Mouse (Mus musculus): Measurements from ENCODE around the gene Pkp3. TPM values are rescaled to one million over a fixed set of nuclear protein-coding genes. Genes with fewer than 3 reads are reported as not detected.

Pkp3 gene
- polyA plus RNA-seq (2014; fragmentation: Illumina TruSeq; extraction: RNeasy Lipid Tissue Mini Kit (QIAGEN cat#74804); ENCODE audit: low read depth, low replicate concordance): not detected

DNA sequence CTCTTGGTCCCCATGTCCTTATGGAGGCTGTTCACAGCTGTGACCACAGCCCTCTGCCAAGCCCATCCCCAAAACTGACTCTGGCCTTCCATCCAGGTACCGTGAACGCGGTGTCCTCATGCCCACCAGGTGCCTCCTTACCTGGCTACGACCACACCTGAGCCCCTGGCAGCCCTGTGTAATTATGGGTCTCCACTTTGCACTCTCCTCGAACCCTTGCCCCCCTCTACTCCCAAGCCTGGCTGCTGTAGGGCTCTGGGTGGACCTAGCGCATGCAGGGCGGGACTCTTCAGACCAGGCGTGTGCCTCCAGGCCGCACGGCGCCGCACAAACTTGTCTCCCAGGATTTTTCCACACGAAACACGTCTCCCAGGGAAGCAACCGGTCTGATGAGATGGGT is at the start of gene Pkp3:
Gene Pkp3 (plus strand): TSS at position 378 of the 400 bp plus-strand sequence.

DNA sequence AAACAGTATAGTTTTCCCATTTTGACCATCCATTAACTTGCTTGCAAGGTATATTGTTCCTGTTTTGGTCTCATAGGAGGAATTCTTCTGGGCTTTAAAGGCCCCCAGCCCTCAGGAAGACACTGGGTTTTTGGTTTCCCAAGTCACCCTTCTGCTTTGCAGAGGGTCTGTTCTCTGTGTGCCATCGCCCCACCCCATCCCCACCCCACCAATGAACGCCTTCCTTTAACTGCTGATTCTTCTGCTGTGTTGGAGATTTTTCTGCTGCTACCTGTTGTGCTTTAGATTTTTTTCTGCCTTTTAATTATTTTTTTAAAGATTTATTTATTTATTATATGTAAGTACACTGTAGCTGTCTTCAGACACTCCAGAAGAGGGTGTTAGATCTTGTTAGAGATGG is 49.2 kb upstream of the Pkp3 start, which contains the start of gene Gm17387:
Gene Gm17387 (plus strand): TSS at position 301 of the 400 bp plus-strand sequence.

GRCm38 (mm10) chr7:141060426-141061242 is 17.4 kb upstream of the Pkp3 start, which contains the start of gene B4galnt4:
B4galnt4 (plus strand) TSS chr7:141061104.

GRCm38 (mm10) chr7:141099911-141100691 is 22.1 kb downstream of the Pkp3 start, which contains the start of gene Sigirr:
Sigirr (minus strand) TSS chr7:141100572.

GRCm38 (mm10) chr7:141117636-141118035 is 39.6 kb downstream of the Pkp3 start, which contains the start of gene Ano9:
Ano9 (minus strand) TSS chr7:141117806.

DNA sequence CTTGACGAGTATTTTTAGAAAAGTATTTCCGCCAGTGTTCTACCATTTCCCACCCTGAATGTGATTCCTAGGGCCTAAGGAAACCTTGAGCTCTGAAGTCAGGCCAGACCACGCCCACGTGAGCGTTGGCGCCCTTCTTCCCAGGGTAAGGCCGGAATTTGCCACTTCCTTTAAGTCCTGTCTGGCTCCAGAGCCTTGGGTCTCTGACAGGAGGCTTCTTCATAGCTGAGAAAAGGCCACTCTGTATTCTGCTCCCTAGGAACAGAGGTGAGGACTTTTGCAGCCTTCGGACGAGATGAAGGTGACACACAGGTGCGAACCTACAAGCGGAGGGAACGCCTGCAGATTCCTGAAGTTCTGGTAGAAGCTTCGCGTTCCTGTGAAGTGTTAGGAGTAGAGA is 44.2 kb downstream of the Pkp3 start, which contains the start of gene Ptdss2:
Gene Ptdss2 (plus strand): TSS at position 138 of the 400 bp plus-strand sequence.

Other genes starting within 250 kb of the Pkp3 start
- 287 TPM for gene Urah, start 243.2 kb upstream of the Pkp3 start, polyA plus RNA-seq (2014; fragmentation: Illumina TruSeq; extraction: RNeasy Lipid Tissue Mini Kit (QIAGEN cat#74804); ENCODE audit: low read depth, low replicate concordance)
- gene Scgb1c1, start 232.7 kb upstream of the Pkp3 start, polyA plus RNA-seq (2014; fragmentation: Illumina TruSeq; extraction: RNeasy Lipid Tissue Mini Kit (QIAGEN cat#74804); ENCODE audit: low read depth, low replicate concordance): not detected
- gene Odf3, start 230.4 kb upstream of the Pkp3 start, polyA plus RNA-seq (2014; fragmentation: Illumina TruSeq; extraction: RNeasy Lipid Tissue Mini Kit (QIAGEN cat#74804); ENCODE audit: low read depth, low replicate concordance): not detected
- not detected for gene Gm45785, start 221.9 kb upstream of the Pkp3 start, polyA plus RNA-seq (2014; fragmentation: Illumina TruSeq; extraction: RNeasy Lipid Tissue Mini Kit (QIAGEN cat#74804); ENCODE audit: low read depth, low replicate concordance)
- 4.3 TPM for gene Ric8a, start 221.3 kb upstream of the Pkp3 start, polyA plus RNA-seq (2014; fragmentation: Illumina TruSeq; extraction: RNeasy Lipid Tissue Mini Kit (QIAGEN cat#74804); ENCODE audit: low read depth, low replicate concordance)
- 1.4 TPM for gene Bet1l, start 220.6 kb upstream of the Pkp3 start, polyA plus RNA-seq (2014; fragmentation: Illumina TruSeq; extraction: RNeasy Lipid Tissue Mini Kit (QIAGEN cat#74804); ENCODE audit: low read depth, low replicate concordance)
- gene Psmd13, start 196.2 kb upstream of the Pkp3 start, polyA plus RNA-seq (2014; fragmentation: Illumina TruSeq; extraction: RNeasy Lipid Tissue Mini Kit (QIAGEN cat#74804); ENCODE audit: low read depth, low replicate concordance): 89.2 TPM
- gene Sirt3, start 195.9 kb upstream of the Pkp3 start, polyA plus RNA-seq (2014; fragmentation: Illumina TruSeq; extraction: RNeasy Lipid Tissue Mini Kit (QIAGEN cat#74804); ENCODE audit: low read depth, low replicate concordance): 15.2 TPM
- not detected for gene Cox8b, start 177.8 kb upstream of the Pkp3 start, polyA plus RNA-seq (2014; fragmentation: Illumina TruSeq; extraction: RNeasy Lipid Tissue Mini Kit (QIAGEN cat#74804); ENCODE audit: low read depth, low replicate concordance)
- gene Nlrp6, start 157.3 kb upstream of the Pkp3 start, polyA plus RNA-seq (2014; fragmentation: Illumina TruSeq; extraction: RNeasy Lipid Tissue Mini Kit (QIAGEN cat#74804); ENCODE audit: low read depth, low replicate concordance): 20.5 TPM
- gene Pgghg, start 136.8 kb upstream of the Pkp3 start, polyA plus RNA-seq (2014; fragmentation: Illumina TruSeq; extraction: RNeasy Lipid Tissue Mini Kit (QIAGEN cat#74804); ENCODE audit: low read depth, low replicate concordance): 2.3 TPM
- not detected for gene Ifitm5, start 127.9 kb upstream of the Pkp3 start, polyA plus RNA-seq (2014; fragmentation: Illumina TruSeq; extraction: RNeasy Lipid Tissue Mini Kit (QIAGEN cat#74804); ENCODE audit: low read depth, low replicate concordance)
- not detected for gene Gm45717, start 122.3 kb upstream of the Pkp3 start, polyA plus RNA-seq (2014; fragmentation: Illumina TruSeq; extraction: RNeasy Lipid Tissue Mini Kit (QIAGEN cat#74804); ENCODE audit: low read depth, low replicate concordance)
- 135 TPM for gene Ifitm2, start 122.2 kb upstream of the Pkp3 start, polyA plus RNA-seq (2014; fragmentation: Illumina TruSeq; extraction: RNeasy Lipid Tissue Mini Kit (QIAGEN cat#74804); ENCODE audit: low read depth, low replicate concordance)
- 4.2 TPM for gene Ifitm1, start 111.0 kb upstream of the Pkp3 start, polyA plus RNA-seq (2014; fragmentation: Illumina TruSeq; extraction: RNeasy Lipid Tissue Mini Kit (QIAGEN cat#74804); ENCODE audit: low read depth, low replicate concordance)
- gene Ifitm3, start 67.4 kb upstream of the Pkp3 start, polyA plus RNA-seq (2014; fragmentation: Illumina TruSeq; extraction: RNeasy Lipid Tissue Mini Kit (QIAGEN cat#74804); ENCODE audit: low read depth, low replicate concordance): 163 TPM
- gene Ifitm6, start 60.3 kb upstream of the Pkp3 start, polyA plus RNA-seq (2014; fragmentation: Illumina TruSeq; extraction: RNeasy Lipid Tissue Mini Kit (QIAGEN cat#74804); ENCODE audit: low read depth, low replicate concordance): 2.6 TPM
- not detected for gene Gm17387, start 49.1 kb upstream of the Pkp3 start, polyA plus RNA-seq (2014; fragmentation: Illumina TruSeq; extraction: RNeasy Lipid Tissue Mini Kit (QIAGEN cat#74804); ENCODE audit: low read depth, low replicate concordance)
- gene B4galnt4, start 17.1 kb upstream of the Pkp3 start, polyA plus RNA-seq (2014; fragmentation: Illumina TruSeq; extraction: RNeasy Lipid Tissue Mini Kit (QIAGEN cat#74804); ENCODE audit: low read depth, low replicate concordance): not detected
- gene Sigirr, start 22.4 kb downstream of the Pkp3 start, polyA plus RNA-seq (2014; fragmentation: Illumina TruSeq; extraction: RNeasy Lipid Tissue Mini Kit (QIAGEN cat#74804); ENCODE audit: low read depth, low replicate concordance): 1.6 TPM
- not detected for gene Ano9, start 39.6 kb downstream of the Pkp3 start, polyA plus RNA-seq (2014; fragmentation: Illumina TruSeq; extraction: RNeasy Lipid Tissue Mini Kit (QIAGEN cat#74804); ENCODE audit: low read depth, low replicate concordance)
- 7.0 TPM for gene Ptdss2, start 44.2 kb downstream of the Pkp3 start, polyA plus RNA-seq (2014; fragmentation: Illumina TruSeq; extraction: RNeasy Lipid Tissue Mini Kit (QIAGEN cat#74804); ENCODE audit: low read depth, low replicate concordance)
- 5.3 TPM for gene Rnh1, start 94.6 kb downstream of the Pkp3 start, polyA plus RNA-seq (2014; fragmentation: Illumina TruSeq; extraction: RNeasy Lipid Tissue Mini Kit (QIAGEN cat#74804); ENCODE audit: low read depth, low replicate concordance)
- 8.3 TPM for gene Hras, start 115.8 kb downstream of the Pkp3 start, polyA plus RNA-seq (2014; fragmentation: Illumina TruSeq; extraction: RNeasy Lipid Tissue Mini Kit (QIAGEN cat#74804); ENCODE audit: low read depth, low replicate concordance)
- gene Lrrc56, start 115.9 kb downstream of the Pkp3 start, polyA plus RNA-seq (2014; fragmentation: Illumina TruSeq; extraction: RNeasy Lipid Tissue Mini Kit (QIAGEN cat#74804); ENCODE audit: low read depth, low replicate concordance): 0.37 TPM
- 0.37 TPM for gene Lmntd2, start 135.9 kb downstream of the Pkp3 start, polyA plus RNA-seq (2014; fragmentation: Illumina TruSeq; extraction: RNeasy Lipid Tissue Mini Kit (QIAGEN cat#74804); ENCODE audit: low read depth, low replicate concordance)
- gene Rassf7, start 137.6 kb downstream of the Pkp3 start, polyA plus RNA-seq (2014; fragmentation: Illumina TruSeq; extraction: RNeasy Lipid Tissue Mini Kit (QIAGEN cat#74804); ENCODE audit: low read depth, low replicate concordance): 3.6 TPM
- gene Phrf1, start 150.6 kb downstream of the Pkp3 start, polyA plus RNA-seq (2014; fragmentation: Illumina TruSeq; extraction: RNeasy Lipid Tissue Mini Kit (QIAGEN cat#74804); ENCODE audit: low read depth, low replicate concordance): 6.0 TPM
- gene Irf7, start 188.3 kb downstream of the Pkp3 start, polyA plus RNA-seq (2014; fragmentation: Illumina TruSeq; extraction: RNeasy Lipid Tissue Mini Kit (QIAGEN cat#74804); ENCODE audit: low read depth, low replicate concordance): 32.2 TPM
- gene Cdhr5, start 198.6 kb downstream of the Pkp3 start, polyA plus RNA-seq (2014; fragmentation: Illumina TruSeq; extraction: RNeasy Lipid Tissue Mini Kit (QIAGEN cat#74804); ENCODE audit: low read depth, low replicate concordance): 14.3 TPM
- gene Sct, start 200.9 kb downstream of the Pkp3 start, polyA plus RNA-seq (2014; fragmentation: Illumina TruSeq; extraction: RNeasy Lipid Tissue Mini Kit (QIAGEN cat#74804); ENCODE audit: low read depth, low replicate concordance): not detected
- gene Drd4, start 213.8 kb downstream of the Pkp3 start, polyA plus RNA-seq (2014; fragmentation: Illumina TruSeq; extraction: RNeasy Lipid Tissue Mini Kit (QIAGEN cat#74804); ENCODE audit: low read depth, low replicate concordance): not detected
- gene Deaf1, start 249.5 kb downstream of the Pkp3 start, polyA plus RNA-seq (2014; fragmentation: Illumina TruSeq; extraction: RNeasy Lipid Tissue Mini Kit (QIAGEN cat#74804); ENCODE audit: low read depth, low replicate concordance): 1.4 TPM
- gene Tmem80, start 249.5 kb downstream of the Pkp3 start, polyA plus RNA-seq (2014; fragmentation: Illumina TruSeq; extraction: RNeasy Lipid Tissue Mini Kit (QIAGEN cat#74804); ENCODE audit: low read depth, low replicate concordance): 10.1 TPM

Data from liver, adult 10 weeks (tissue).